Mouse (Mus musculus) central nervous system, embryonic 18 days (tissue): Measurements from ENCODE around the gene Tmprss7. TPM values are rescaled to one million over a fixed set of nuclear protein-coding genes. Genes with fewer than 3 reads are reported as not detected.

Source experiments
- polyA plus RNA-seq: library from polyadenylated mRNA; depleted of rRNA; stranded (reverse); fragments of >200 nt; gene quantifications from 2 replicates; pipeline ENCODE4 v1.2.3, GENCODE M21; 2012; rRNA removed

Tmprss7 gene
- polyA plus RNA-seq, result 1.3 and 1.8 TPM in 2 replicates

DNA sequence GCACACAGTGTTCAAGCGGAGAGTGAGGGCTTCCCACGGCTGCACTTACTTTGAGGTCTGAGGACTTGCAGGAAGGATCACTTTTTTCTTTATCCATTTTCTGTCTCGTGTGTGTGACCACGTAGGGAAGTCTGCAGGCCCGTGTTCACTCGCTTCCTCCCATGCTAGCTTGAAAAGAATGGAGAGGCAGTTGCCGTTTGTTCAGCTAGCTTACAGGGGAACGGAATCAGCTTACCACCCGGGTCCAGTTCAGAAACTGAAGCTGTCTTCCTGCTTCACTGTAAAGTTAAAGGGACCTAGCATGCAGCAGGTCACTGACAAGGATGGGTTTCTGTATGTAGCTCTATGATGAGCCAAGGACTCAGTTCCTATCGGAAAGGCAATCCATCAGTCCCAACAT, at the start of gene Tmprss7:
Gene Tmprss7 (minus strand): TSS at position 101 of the 400 bp plus-strand sequence.

DNA sequence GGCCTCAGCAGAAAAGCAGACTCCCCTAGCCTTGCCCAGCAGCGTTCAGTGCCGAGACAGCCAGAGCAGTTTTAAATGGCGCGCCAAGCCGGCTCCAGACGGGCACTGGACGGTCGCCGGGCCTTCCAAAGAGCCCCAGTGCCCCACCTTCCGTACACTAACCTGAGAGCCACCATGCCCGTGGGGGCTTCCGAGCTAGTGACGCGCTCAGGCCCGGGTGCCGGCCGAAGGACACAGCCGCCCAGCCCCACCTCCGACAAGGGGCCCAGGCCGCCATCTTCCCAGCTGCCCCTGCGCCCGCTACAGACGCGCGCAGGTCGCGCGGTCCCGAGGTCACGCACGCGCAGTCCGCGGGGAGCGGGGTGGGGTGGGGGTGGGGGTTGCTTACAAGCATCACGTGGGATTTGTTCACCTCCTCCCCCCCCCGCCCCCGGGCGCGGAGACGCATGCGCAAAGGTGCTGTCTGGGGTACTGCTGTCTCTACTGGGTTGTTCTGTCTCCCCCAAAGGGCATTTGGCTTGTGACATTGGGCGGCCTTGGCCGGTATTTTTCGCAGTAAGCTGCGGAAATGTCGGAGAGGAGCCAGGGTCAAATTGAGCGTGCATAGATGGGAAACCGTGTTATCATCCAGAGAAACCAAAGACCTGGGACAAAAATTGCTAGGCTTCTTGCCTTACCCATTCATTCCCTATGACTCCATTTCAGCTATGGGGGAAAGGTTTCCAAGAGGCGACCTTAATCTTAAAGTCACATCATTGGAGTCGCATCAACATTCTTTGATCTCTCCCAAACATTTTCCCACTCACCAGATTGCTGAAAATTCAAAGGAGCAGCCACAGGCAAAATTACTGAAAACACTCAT, 49.4 kb upstream of the Tmprss7 start, which contains the start of gene Abhd10:
Gene Abhd10 (minus strand): TSS at position 341 of the 862 bp plus-strand sequence.

DNA sequence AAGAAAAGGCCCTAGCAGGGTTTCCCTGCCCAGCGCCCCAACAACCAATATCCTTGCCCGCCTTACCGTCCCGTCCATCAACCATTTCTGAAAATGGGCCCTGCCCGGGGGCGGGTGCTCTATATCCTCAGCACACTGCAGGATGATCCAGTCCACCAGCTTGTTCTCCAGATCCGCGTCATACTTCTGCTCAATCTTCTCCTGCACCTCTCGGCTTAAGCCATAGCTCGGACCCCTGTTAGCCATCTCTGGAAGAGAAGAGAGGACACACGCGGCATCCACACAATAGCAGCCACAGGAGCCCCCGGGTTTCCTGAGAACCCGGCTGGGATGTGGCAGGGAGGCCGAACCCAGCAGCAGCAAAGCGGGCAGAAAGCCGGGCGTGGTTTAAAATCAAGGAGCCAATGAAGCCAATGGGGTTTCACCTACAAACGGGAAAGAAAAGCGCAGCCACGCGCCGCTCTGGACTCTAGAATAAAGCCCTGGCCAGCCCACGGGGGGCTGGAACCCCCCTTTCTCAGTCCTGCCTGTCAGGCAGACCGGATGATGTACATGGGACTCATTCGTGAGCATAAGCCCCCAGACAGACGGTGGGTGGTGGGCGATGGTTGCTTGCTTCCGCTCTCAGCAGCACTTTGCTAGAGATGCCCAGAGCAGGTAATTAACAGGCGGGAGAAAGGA, 30.7 kb upstream of the Tmprss7 start, which contains the start of gene Tagln3:
Gene Tagln3 (minus strand): TSS at position 548 of the 681 bp plus-strand sequence.

DNA sequence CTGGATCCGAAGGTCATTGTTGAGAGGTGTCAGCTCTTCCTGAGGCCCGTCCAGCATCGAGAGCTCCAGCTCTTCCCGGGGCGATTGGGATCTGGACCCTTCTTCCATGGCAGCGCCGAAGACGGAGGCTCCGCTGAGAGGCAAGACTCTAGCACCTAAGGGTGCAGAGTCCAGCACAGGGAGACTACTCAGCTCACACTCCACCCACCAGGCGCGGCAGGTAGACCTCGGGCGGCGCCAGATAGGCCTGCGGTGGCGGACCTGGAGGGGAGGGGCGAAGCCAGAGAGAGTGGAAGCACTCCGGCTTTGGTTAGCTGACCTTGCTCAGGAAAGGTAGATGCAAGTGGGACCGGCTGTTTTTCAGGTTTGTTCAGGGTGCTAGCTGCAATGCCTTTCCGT, 39.5 kb downstream of the Tmprss7 start, which contains the start of gene BC016579:
Gene BC016579 (minus strand): TSS at position 135 of the 399 bp plus-strand sequence.

GRCm38 (mm10) chr16:45610267-45610666, 83.2 kb downstream of the Tmprss7 start, which contains the start of gene Gcsam:
Gcsam (plus strand) TSS chr16:45610380.

Other genes with a start within 250 kb of the Tmprss7 start
- not detected in 2 replicates for gene Gm609, start 200.7 kb downstream of the Tmprss7 start, polyA plus RNA-seq
- not detected in 2 replicates for gene Gm17783, start 161.6 kb downstream of the Tmprss7 start, polyA plus RNA-seq
- gene Slc9c1, start 158.3 kb downstream of the Tmprss7 start, polyA plus RNA-seq, result not detected in 2 replicates
- gene Gcsam, start 83.3 kb downstream of the Tmprss7 start, polyA plus RNA-seq, result 0.04 TPM in 1 of 2 replicates, not detected in the other
- gene BC016579, start 39.6 kb downstream of the Tmprss7 start, polyA plus RNA-seq, result 0.12 TPM in 2 replicates
- gene Tagln3, start 30.9 kb upstream of the Tmprss7 start, polyA plus RNA-seq, result 337 and 361 TPM in 2 replicates
- gene Abhd10, start 49.3 kb upstream of the Tmprss7 start, polyA plus RNA-seq, result 29.0 and 34.7 TPM in 2 replicates